Mouse (Mus musculus): ENCODE measurements around the gene Actrt1.

Gene Actrt1

DNA sequence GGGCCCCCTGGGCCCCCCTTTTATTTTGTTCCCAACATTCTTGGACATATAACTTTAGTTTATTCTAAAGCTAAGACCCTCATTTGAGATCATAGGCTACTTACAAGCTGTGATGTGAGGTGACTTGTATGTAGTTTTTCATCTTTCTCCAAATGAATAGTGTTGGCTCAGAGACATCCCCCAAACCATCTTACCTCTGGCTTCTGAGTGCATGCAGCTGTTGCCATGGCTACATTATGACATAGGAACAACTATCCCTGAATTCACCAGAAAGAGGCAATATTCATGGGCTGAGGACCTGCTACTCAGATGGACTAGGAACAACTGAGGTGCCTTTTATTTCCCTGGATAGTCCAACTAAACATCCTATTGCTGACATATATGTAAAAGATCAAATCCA lies at the start of gene Actrt1:
Gene Actrt1 (plus strand): TSS at position 301 of the 400 bp plus-strand sequence.
- DNase-seq (ENCODE audit: low spot score in 2 of 2) = no peak

DNA sequence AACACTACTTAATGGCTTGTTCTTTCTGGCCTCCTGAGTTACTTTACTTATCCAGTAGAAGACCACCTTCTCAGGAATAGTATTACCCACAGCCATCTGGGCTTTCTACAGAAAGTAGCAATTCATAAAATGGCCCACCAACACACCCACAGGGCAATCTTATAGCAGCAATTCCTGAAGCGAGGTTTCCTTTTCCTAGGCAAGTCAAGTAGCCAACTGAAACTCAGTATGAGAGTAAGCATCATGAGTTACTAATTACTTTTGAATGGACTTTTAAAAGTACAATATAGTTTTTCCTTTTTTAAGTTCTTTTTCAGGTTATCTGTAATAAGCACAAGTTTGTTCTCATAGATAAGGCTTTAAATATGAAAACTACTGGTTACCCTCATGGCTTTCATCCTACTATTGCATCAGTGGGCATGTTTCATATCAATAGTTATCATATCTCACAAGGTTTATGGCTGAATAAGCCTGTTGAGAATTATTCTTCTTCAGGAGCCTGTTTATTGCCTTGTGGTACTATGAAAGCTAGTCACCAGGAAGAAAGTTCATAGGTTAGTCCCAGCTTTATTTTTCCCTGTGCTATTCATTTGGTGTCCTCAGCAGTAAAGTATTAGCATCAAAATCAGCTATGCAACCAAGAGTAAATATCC lies 2.8 kb downstream of the Actrt1 start:
- no peak for DNase-seq (ENCODE audit: low spot score in 2 of 2)
